Mouse (Mus musculus): ENCODE data around the gene Sptlc2. TPM values are rescaled to one million over a fixed set of nuclear protein-coding genes. Genes with fewer than 3 reads are reported as not detected.

The Sptlc2 gene
- total RNA-seq, 2 experiments from 2014 or later, result 28.6 to 30.0 TPM

- DNase-seq, result no peak
These were observed 9.0 kb upstream of the Sptlc2 start for GRCm38 (mm10) chr12:87397126-87397525.

- DNase-seq, result no peak
These were observed 6.2 kb upstream of the Sptlc2 start for GRCm38 (mm10) chr12:87394316-87394715.

GRCm38 (mm10) chr12:87393447-87394145 is 5.4 kb upstream of the Sptlc2 start:
- no peak for DNase-seq

GRCm38 (mm10) chr12:87391355-87391754 is 3.2 kb upstream of the Sptlc2 start:
- DNase-seq, result no peak

GRCm38 (mm10) chr12:87389231-87389630 is 1.1 kb upstream of the Sptlc2 start:
- DNase-seq, result no peak

- peak; percentile 28 for DNase-seq
These were observed 709 bp downstream of the Sptlc2 start for GRCm38 (mm10) chr12:87387171-87388121.

GRCm38 (mm10) chr12:87385051-87385450 is 3.1 kb downstream of the Sptlc2 start:
- no peak for DNase-seq

- no peak for DNase-seq
These were observed 6.8 kb downstream of the Sptlc2 start for GRCm38 (mm10) chr12:87381380-87381682.

GRCm38 (mm10) chr12:87380586-87381379 is 7.4 kb downstream of the Sptlc2 start:
- DNase-seq, result no peak

GRCm38 (mm10) chr12:87379496-87379895 is 8.7 kb downstream of the Sptlc2 start:
- DNase-seq, result no peak

- DNase-seq, result no peak
These were observed 14.0 kb downstream of the Sptlc2 start for GRCm38 (mm10) chr12:87374159-87374558.

GRCm38 (mm10) chr12:87369319-87369718 is 18.8 kb downstream of the Sptlc2 start:
- no peak for DNase-seq

- DNase-seq, result no peak
These were observed 20.1 kb downstream of the Sptlc2 start for GRCm38 (mm10) chr12:87368092-87368491.

- no peak for DNase-seq
These were observed 22.5 kb downstream of the Sptlc2 start for GRCm38 (mm10) chr12:87365676-87366075.

- no peak for DNase-seq
These were observed 26.0 kb downstream of the Sptlc2 start for GRCm38 (mm10) chr12:87362111-87362510.

GRCm38 (mm10) chr12:87348029-87348428 is 40.1 kb downstream of the Sptlc2 start:
- DNase-seq, result no peak

GRCm38 (mm10) chr12:87347511-87347910 is 40.6 kb downstream of the Sptlc2 start:
- DNase-seq, result no peak

- DNase-seq, result no peak
These were observed 45.0 kb downstream of the Sptlc2 start for GRCm38 (mm10) chr12:87343084-87343605.

GRCm38 (mm10) chr12:87338082-87338481 is 50.1 kb downstream of the Sptlc2 start:
- no peak for DNase-seq

- no peak for DNase-seq
These were observed 53.3 kb downstream of the Sptlc2 start for GRCm38 (mm10) chr12:87334886-87335285.

GRCm38 (mm10) chr12:87333794-87334193 is 54.4 kb downstream of the Sptlc2 start:
- DNase-seq, result no peak

GRCm38 (mm10) chr12:87332511-87332910 is 55.6 kb downstream of the Sptlc2 start:
- DNase-seq, result no peak

Data from gastrocnemius, postnatal 10 days (tissue).